Comparison of ENCODE assay signal across 19 mouse cellular contexts in the genomic region with DNA sequence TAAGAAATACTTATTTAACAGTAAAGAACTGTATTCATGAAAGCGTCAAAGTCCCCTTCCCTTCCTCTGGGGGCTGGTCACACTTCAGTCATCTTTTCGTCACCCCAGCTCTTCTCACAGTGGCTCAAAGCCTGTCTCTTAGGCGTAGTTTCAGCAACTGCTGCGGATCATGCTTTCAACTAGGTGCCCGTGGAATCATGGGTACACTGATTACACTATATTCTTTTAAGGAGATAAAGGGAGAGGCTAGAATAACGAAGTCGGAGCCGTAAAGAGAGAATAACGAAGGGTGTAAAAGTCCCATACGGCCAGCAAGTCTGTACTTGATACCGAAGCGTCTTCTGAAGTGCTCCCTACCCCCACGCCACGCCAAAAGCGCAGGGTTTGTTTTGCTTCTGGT.
DNase-seq lines count a peak whose midpoint lies in the region; ATAC-seq lines count a peak whose summit lies in the region.
"Had no signal": no experiment of that assay in that cellular context is flagged by ENCODE, and none has a peak within 500 bp of the region (broad histone marks: within the 10 kb centered on the region; RNA-seq: fewer than 3 reads in every experiment).

No protein-coding gene starts in this region.

- no peak overlapping the region for H3K9ac ChIP-seq in heart, embryonic 12.5 days
- H3K9ac ChIP-seq in lung, embryonic 16.5 days (ENCODE audit: low read length) = no peak overlapping the region
- H3K9ac ChIP-seq in forebrain, embryonic 16.5 days (replicated peaks; ENCODE audit: low read depth, low read length) = 0 out of 2 replicates have a peak overlapping the region, but pooled peaks have one; percentile 30
- H3K9ac ChIP-seq: embryonic facial prominence, embryonic 12.5 days; hindbrain, embryonic 15.5 days; neural tube, embryonic 13.5 days had no signal

- 69% methylated on average over 15 of the region's 15 CpGs for WGBS in heart, embryonic 12.5 days
- WGBS in lung, embryonic 16.5 days = 66% methylated on average over 15 of the region's 15 CpGs
- WGBS in forebrain, embryonic 16.5 days = 62% methylated on average over 15 of the region's 15 CpGs

- no peak for DNase-seq in heart, adult 11 months
- peak; percentile 8 to 28 for DNase-seq in layer of hippocampus, postnatal 10 days (ENCODE audit: low spot score in 2 of 2)
- no peak for DNase-seq in layer of hippocampus, adult 9-11 months
- DNase-seq in lung, postnatal 25 days (ENCODE audit: low spot score) = no peak
- DNase-seq in liver = no peak
- DNase-seq: adrenal gland, postnatal 25 days; cerebellum, adult 2 months; heart, adult 18-20 months; heart, postnatal 14 days; kidney, postnatal 4 days; lung, postnatal 36 days; thymus, postnatal 25 days had no signal

- H3K27ac ChIP-seq in heart, embryonic 12.5 days (ENCODE audit: poor library complexity, severe bottlenecking) = no peak overlapping the region
- peak overlapping the region; percentile 6; the same call in 1 of the 2 replicates for H3K27ac ChIP-seq in lung, embryonic 16.5 days (ENCODE audit: low read length)
- H3K27ac ChIP-seq in forebrain, embryonic 16.5 days (ENCODE audit: low read length) = no peak overlapping the region
- H3K27ac ChIP-seq: embryonic facial prominence, embryonic 12.5 days; hindbrain, embryonic 15.5 days; midbrain, embryonic 10.5 days; neural tube, embryonic 13.5 days had no signal

- no peak overlapping the region for H3K4me3 ChIP-seq in heart, embryonic 12.5 days
- no peak overlapping the region for H3K4me3 ChIP-seq in lung, embryonic 16.5 days (ENCODE audit: low read length)
- peak overlapping the region; percentile 7; the same call in 1 of the 2 replicates for H3K4me3 ChIP-seq in forebrain, embryonic 16.5 days (replicated peaks; ENCODE audit: low read length)
- H3K4me3 ChIP-seq: embryonic facial prominence, embryonic 12.5 days; hindbrain, embryonic 15.5 days; midbrain, embryonic 10.5 days; neural tube, embryonic 13.5 days had no signal

- H3K4me2 ChIP-seq in heart, embryonic 12.5 days = 0 out of 2 replicates have a peak overlapping the region, but pooled peaks have one; percentile 1
- H3K4me2 ChIP-seq in lung, embryonic 16.5 days (ENCODE audit: low read depth, low read length) = peak overlapping the region; percentile 28
- H3K4me2 ChIP-seq in forebrain, embryonic 16.5 days (ENCODE audit: low read length) = peak overlapping the region; percentile 25
- H3K4me2 ChIP-seq: embryonic facial prominence, embryonic 12.5 days; hindbrain, embryonic 15.5 days; neural tube, embryonic 13.5 days had no signal

- H3K4me1 ChIP-seq in heart, embryonic 12.5 days (replicated peaks) = peaks cover 3% of the 10 kb centered on the region; the same call in 1 of the 2 replicates
- peaks cover 20% of the 10 kb centered on the region for H3K4me1 ChIP-seq in lung, embryonic 16.5 days (replicated peaks; ENCODE audit: control insufficient read depth, insufficient read depth, low read length)
- H3K4me1 ChIP-seq in forebrain, embryonic 16.5 days (replicated peaks; ENCODE audit: control insufficient read depth, insufficient read depth, low read length) = no peaks in the 10 kb centered on the region; the same call in 1 of the 2 replicates
- H3K4me1 ChIP-seq: hindbrain, embryonic 15.5 days had no signal

- H3K27me3 ChIP-seq in heart, embryonic 12.5 days (replicated peaks) = no peaks in the 10 kb centered on the region
- no peaks in the 10 kb centered on the region for H3K27me3 ChIP-seq in lung, embryonic 16.5 days (ENCODE audit: control insufficient read depth, insufficient read depth, low read depth, low read length)
- H3K27me3 ChIP-seq in forebrain, embryonic 16.5 days (replicated peaks; ENCODE audit: control insufficient read depth, insufficient read depth, low read length) = no peaks in the 10 kb centered on the region
- H3K27me3 ChIP-seq: embryonic facial prominence, embryonic 12.5 days; hindbrain, embryonic 15.5 days; neural tube, embryonic 13.5 days had no signal

- H3K36me3 ChIP-seq in heart, embryonic 12.5 days = no peaks in the 10 kb centered on the region
- no peaks in the 10 kb centered on the region for H3K36me3 ChIP-seq in lung, embryonic 16.5 days (ENCODE audit: control insufficient read depth, insufficient read depth, low read length)
- no peaks in the 10 kb centered on the region for H3K36me3 ChIP-seq in forebrain, embryonic 16.5 days (ENCODE audit: control insufficient read depth, insufficient read depth)
- H3K36me3 ChIP-seq: embryonic facial prominence, embryonic 12.5 days; hindbrain, embryonic 15.5 days; midbrain, embryonic 10.5 days; neural tube, embryonic 13.5 days had no signal

- no peak for ATAC-seq in heart, embryonic 12.5 days (ENCODE audit: insufficient number of reproducible peaks, low FRiP score)
- no peak for ATAC-seq in lung, embryonic 16.5 days (ENCODE audit: low read depth)
- ATAC-seq in forebrain, embryonic 16.5 days = no peak

- no peaks in the 10 kb centered on the region for H3K9me3 ChIP-seq in heart, embryonic 12.5 days (replicated peaks)
- H3K9me3 ChIP-seq in lung, embryonic 16.5 days (ENCODE audit: control insufficient read depth, low read length) = no peaks in the 10 kb centered on the region
- H3K9me3 ChIP-seq in forebrain, embryonic 16.5 days (ENCODE audit: control insufficient read depth, low read length) = 0 out of 2 replicates have a peak, but pooled peaks cover 2% of the 10 kb centered on the region
- H3K9me3 ChIP-seq: embryonic facial prominence, embryonic 12.5 days; hindbrain, embryonic 15.5 days; midbrain, embryonic 10.5 days; neural tube, embryonic 13.5 days had no signal

Comparison
In these comparisons a context has a peak if more than half of its experiments do, and no peak if none do; other contexts are left out.
1. DNase-seq: peak in layer of hippocampus, postnatal 10 days (2 of 2); none in heart, adult 11 months (single experiment), layer of hippocampus, adult 9-11 months (single experiment), lung, postnatal 25 days (single experiment) and liver (single experiment).
2. Peak in every context shown above with its lines, with median percentiles within 50 percentile points of each other: H3K4me2 ChIP-seq.